Mouse (Mus musculus): ENCODE data around the gene Rab3a.

- no peak for TF ChIP-seq CTCF (IDR thresholded peaks at IDR 0.05; ENCODE audit: low read depth)
- TF ChIP-seq EP300 (optimal IDR thresholded peaks at IDR 0.05) = no peak
Observed at GRCm38 (mm10) chr8:70726721-70727120, 27.8 kb upstream of the Rab3a start.

Data from stomach, postnatal 0 days (tissue).